Mouse (Mus musculus): ENCODE results near the gene Rap1gap2. TPM values are rescaled to one million over a fixed set of nuclear protein-coding genes. Genes with fewer than 3 reads are reported as not detected.

The Rap1gap2 gene
- 14.5 and 15.8 TPM in 2 replicates for polyA plus RNA-seq (2015; fragmentation: Nextera tagmentation; extraction: Ambion mirVana)

- Histone ChIP-seq H3K4me3 (peak within 1 kb of the TSS; percentile 43), H3K9me3 (no peaks in the 10 kb centered on the region), H3K27ac (no peak within 1 kb of the TSS), H3K4me2 (peak within 1 kb of the TSS; percentile 84), H3K4me1 (peaks cover 9% of the 10 kb centered on the region), H3K9ac (peak within 1 kb of the TSS; percentile 43), H3K36me3 (replicated peaks) (no peaks in the 10 kb centered on the region), H3K27me3 (replicated peaks) (peaks cover 34% of the 10 kb centered on the region)
- ATAC-seq (replicated peaks), result peak; percentile 30; the same call in 1 of the 2 replicates
- 1% methylated on average over 50 of the region's 50 CpGs for WGBS
Measured at GRCm38 (mm10) chr11:74610545-74611176, at the start of gene Rap1gap2. TSS of gene Rap1gap2 (minus strand) at chr11:74610915.

- peaks cover 50% of the 10 kb centered on the region for H3K36me3 ChIP-seq (replicated peaks)
Measured at GRCm38 (mm10) chr11:74660336-74660735, 49.6 kb upstream of the Rap1gap2 start.

GRCm38 (mm10) chr11:74655941-74656340 lies 45.2 kb upstream of the Rap1gap2 start:
- peaks cover 28% of the 10 kb centered on the region for H3K4me1 ChIP-seq
- H3K9me3 ChIP-seq, result no peaks in the 10 kb centered on the region
- H3K27me3 ChIP-seq (replicated peaks), result no peaks in the 10 kb centered on the region
- peaks cover 39% of the 10 kb centered on the region for H3K36me3 ChIP-seq (replicated peaks)
- no peak overlapping the region for H3K4me2 ChIP-seq
- no peak overlapping the region for H3K27ac ChIP-seq
- H3K9ac ChIP-seq, result no peak overlapping the region
- no peak overlapping the region for H3K4me3 ChIP-seq
- ATAC-seq (replicated peaks), result no peak
- 89% methylated on average over 3 of the region's 3 CpGs for WGBS

More at GRCm38 (mm10) chr11:74660336-74660735, 49.6 kb upstream of the Rap1gap2 start:
- no peak for ATAC-seq (replicated peaks)
- Histone ChIP-seq H3K4me3 (no peak overlapping the region), H3K27me3 (replicated peaks) (no peaks in the 10 kb centered on the region), H3K4me1 (no peaks in the 10 kb centered on the region), H3K9ac (no peak overlapping the region), H3K27ac (no peak overlapping the region), H3K4me2 (no peak overlapping the region), H3K9me3 (no peaks in the 10 kb centered on the region)
- 95% methylated on average over 13 of the region's 13 CpGs for WGBS

- Histone ChIP-seq H3K4me1 (peaks cover 45% of the 10 kb centered on the region), H3K9me3 (no peaks in the 10 kb centered on the region), H3K27me3 (replicated peaks) (no peaks in the 10 kb centered on the region), H3K36me3 (replicated peaks) (peaks cover 14% of the 10 kb centered on the region), H3K4me3 (no peak overlapping the region), H3K9ac (no peak overlapping the region), H3K27ac (peak overlapping the region; percentile 52), H3K4me2 (no peak overlapping the region)
- WGBS, result 67% methylated on average over 6 of the region's 6 CpGs
- ATAC-seq (replicated peaks), result no peak
Measured at GRCm38 (mm10) chr11:74653385-74653784, 42.7 kb upstream of the Rap1gap2 start.

GRCm38 (mm10) chr11:74652791-74653191 lies 42.1 kb upstream of the Rap1gap2 start:
- peaks cover 47% of the 10 kb centered on the region for H3K4me1 ChIP-seq
- ATAC-seq (replicated peaks), result no peak
- no peak overlapping the region for H3K4me3 ChIP-seq
- WGBS, result 53% methylated on average over 4 of the region's 4 CpGs
- peaks cover 8% of the 10 kb centered on the region for H3K36me3 ChIP-seq (replicated peaks)
- H3K4me2 ChIP-seq, result no peak overlapping the region
- no peaks in the 10 kb centered on the region for H3K27me3 ChIP-seq (replicated peaks)
- no peaks in the 10 kb centered on the region for H3K9me3 ChIP-seq
- H3K9ac ChIP-seq, result no peak overlapping the region
- peak overlapping the region; percentile 52 for H3K27ac ChIP-seq

GRCm38 (mm10) chr11:74650576-74651100 lies 39.9 kb upstream of the Rap1gap2 start:
- Histone ChIP-seq H3K9me3 (no peaks in the 10 kb centered on the region), H3K27me3 (replicated peaks) (no peaks in the 10 kb centered on the region), H3K36me3 (replicated peaks) (no peaks in the 10 kb centered on the region), H3K27ac (no peak overlapping the region), H3K9ac (peak overlapping the region; percentile 72; the same call in 1 of the 2 replicates), H3K4me2 (peak overlapping the region; percentile 95), H3K4me3 (peak overlapping the region; percentile 87), H3K4me1 (peaks cover 47% of the 10 kb centered on the region)
- 62% methylated on average over 4 of the region's 4 CpGs for WGBS
- no peak for ATAC-seq (replicated peaks)

GRCm38 (mm10) chr11:74649647-74650551 lies 39.2 kb upstream of the Rap1gap2 start:
- no peaks in the 10 kb centered on the region for H3K36me3 ChIP-seq (replicated peaks)
- H3K4me2 ChIP-seq, result peak overlapping the region; percentile 95
- WGBS, result 2% methylated on average over 43 of the region's 53 CpGs
- H3K9ac ChIP-seq, result peak overlapping the region; percentile 72
- peak overlapping the region; percentile 87 for H3K4me3 ChIP-seq
- H3K4me1 ChIP-seq, result peaks cover 47% of the 10 kb centered on the region
- ATAC-seq (replicated peaks), result peak; percentile 79
- peak overlapping the region; percentile 74 for H3K27ac ChIP-seq
- H3K9me3 ChIP-seq, result no peaks in the 10 kb centered on the region
- H3K27me3 ChIP-seq (replicated peaks), result no peaks in the 10 kb centered on the region

GRCm38 (mm10) chr11:74649095-74649646 lies 38.5 kb upstream of the Rap1gap2 start, which contains the start of gene Cluh:
TSS of gene Cluh (plus strand) at chr11:74649495.
- H3K36me3 ChIP-seq (replicated peaks), result no peaks in the 10 kb centered on the region
- under 1% methylated on average over 42 of the region's 58 CpGs for WGBS
- no peaks in the 10 kb centered on the region for H3K9me3 ChIP-seq
- peak; percentile 92 for ATAC-seq (replicated peaks)
- H3K27ac ChIP-seq, result peak within 1 kb of the TSS; percentile 74
- H3K4me2 ChIP-seq, result peak within 1 kb of the TSS; percentile 95
- peak within 1 kb of the TSS; percentile 87 for H3K4me3 ChIP-seq
- H3K27me3 ChIP-seq (replicated peaks), result no peaks in the 10 kb centered on the region
- H3K4me1 ChIP-seq, result peaks cover 47% of the 10 kb centered on the region
- H3K9ac ChIP-seq, result peak within 1 kb of the TSS; percentile 72

GRCm38 (mm10) chr11:74648676-74649075 lies 38.0 kb upstream of the Rap1gap2 start:
- peaks cover 45% of the 10 kb centered on the region for H3K4me1 ChIP-seq
- 3% methylated on average over 1 of the region's 1 CpGs for WGBS
- H3K9ac ChIP-seq, result peak overlapping the region; percentile 72
- peak overlapping the region; percentile 95 for H3K4me2 ChIP-seq
- H3K9me3 ChIP-seq, result no peaks in the 10 kb centered on the region
- H3K4me3 ChIP-seq, result peak overlapping the region; percentile 87
- no peaks in the 10 kb centered on the region for H3K36me3 ChIP-seq (replicated peaks)
- peak overlapping the region; percentile 74 for H3K27ac ChIP-seq
- peak; percentile 32; the same call in 1 of the 2 replicates for ATAC-seq (replicated peaks)
- no peaks in the 10 kb centered on the region for H3K27me3 ChIP-seq (replicated peaks)

- no peak overlapping the region for H3K9ac ChIP-seq
- H3K27me3 ChIP-seq (replicated peaks), result no peaks in the 10 kb centered on the region
- no peak for ATAC-seq (replicated peaks)
- no peaks in the 10 kb centered on the region for H3K36me3 ChIP-seq (replicated peaks)
- H3K4me3 ChIP-seq, result no peak overlapping the region
- H3K27ac ChIP-seq, result no peak overlapping the region
- H3K9me3 ChIP-seq, result no peaks in the 10 kb centered on the region
- no peak overlapping the region for H3K4me2 ChIP-seq
- H3K4me1 ChIP-seq, result peaks cover 39% of the 10 kb centered on the region
- WGBS, result 76% methylated on average over 1 of the region's 1 CpGs
Measured at GRCm38 (mm10) chr11:74647966-74648365, 37.3 kb upstream of the Rap1gap2 start.

GRCm38 (mm10) chr11:74639628-74640027 lies 28.9 kb upstream of the Rap1gap2 start:
- Histone ChIP-seq H3K27me3 (replicated peaks) (no peaks in the 10 kb centered on the region), H3K4me2 (no peak overlapping the region), H3K9ac (no peak overlapping the region), H3K9me3 (no peaks in the 10 kb centered on the region), H3K36me3 (replicated peaks) (0 out of 2 replicates have a peak, but pooled peaks cover 4% of the 10 kb centered on the region), H3K4me1 (peaks cover 18% of the 10 kb centered on the region), H3K27ac (no peak overlapping the region), H3K4me3 (no peak overlapping the region)
- WGBS, result 70% methylated on average over 1 of the region's 1 CpGs
- no peak for ATAC-seq (replicated peaks)

Data from midbrain, embryonic 15.5 days (tissue).